Comparison of ENCODE assay signal across 9 mouse cellular contexts in the genomic region with DNA sequence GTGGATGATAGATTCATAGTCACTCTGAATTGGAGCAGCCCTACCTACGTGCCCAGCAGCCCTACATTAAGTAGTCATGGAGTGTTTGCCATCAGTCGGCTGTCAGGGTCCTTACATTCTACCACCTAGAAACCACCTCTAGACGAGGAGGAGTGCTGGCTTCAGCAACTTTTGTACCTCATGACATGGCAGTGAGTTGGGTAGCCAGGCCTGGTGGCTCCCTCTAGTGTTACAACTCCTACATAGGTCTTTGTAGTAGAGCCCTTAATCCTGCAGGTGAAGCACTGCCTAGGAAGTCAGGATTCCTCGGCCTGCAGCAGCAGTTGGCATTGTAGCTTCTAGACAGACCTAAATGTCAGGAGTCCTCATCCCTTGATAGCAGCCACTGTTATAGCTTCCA. TPM values are rescaled to one million over a fixed set of nuclear protein-coding genes. Genes with fewer than 3 reads are reported as not detected.
A peak's percentile ranks its signal among the peaks of the same experiment; 100 is the strongest.
DNase-seq lines count a peak whose midpoint lies in the region; ATAC-seq and TF ChIP-seq lines count a peak whose summit lies in the region.
"Had no signal": no experiment of that assay in that cellular context is flagged by ENCODE, and none has a peak within 500 bp of the region (broad histone marks: within the 10 kb centered on the region; RNA-seq: fewer than 3 reads in every experiment).

No protein-coding gene starts in this region.

- WGBS in hindbrain, embryonic 10.5 days: 65% methylated on average over 4 of the region's 4 CpGs
- 68% methylated on average over 4 of the region's 4 CpGs for WGBS in hindbrain, embryonic 13.5 days
- 31% methylated on average over 4 of the region's 4 CpGs for WGBS in lung, embryonic 16.5 days

- DNase-seq in hindbrain, embryonic 10.5 days (ENCODE audit: low spot score): peak; percentile 25
- DNase-seq in c-Kit-positive CD71-negative TER-119-negative erythroid progenitor cells, embryonic 14.5 days (ENCODE audit: low read depth): peak; percentile 33
- peak; percentile 21 to 70 for DNase-seq in frontal cortex, adult 2 months (ENCODE audit: extremely low spot score in 1 of 2, low spot score in 1 of 2)
- DNase-seq in kidney, postnatal 10 days: peak; percentile 72
- peak; percentile 50 to 51 for DNase-seq in spleen, postnatal 36 days (ENCODE audit: low spot score in 2 of 2)

- no peak for TF ChIP-seq EP300 in ES-Bruce4 (IDR thresholded peaks at IDR 0.05; ENCODE audit: insufficient read depth, low read depth, low read length)

- no peak overlapping the region for H3K27ac ChIP-seq in hindbrain, embryonic 10.5 days
- no peak overlapping the region for H3K27ac ChIP-seq in hindbrain, embryonic 13.5 days
- H3K27ac ChIP-seq in ES-Bruce4 (ENCODE audit: insufficient read depth, low read length): no peak overlapping the region
- no peak overlapping the region for H3K27ac ChIP-seq in lung, embryonic 16.5 days (ENCODE audit: low read length)
- H3K27ac ChIP-seq: limb, embryonic 12.5 days had no signal

- H3K27me3 ChIP-seq in hindbrain, embryonic 10.5 days (ENCODE audit: insufficient read depth, poor library complexity, severe bottlenecking): no peaks in the 10 kb centered on the region
- no peaks in the 10 kb centered on the region for H3K27me3 ChIP-seq in hindbrain, embryonic 13.5 days
- H3K27me3 ChIP-seq in ES-Bruce4 (ENCODE audit: control insufficient read depth, insufficient read depth, low read length, poor library complexity, severe bottlenecking): no peaks in the 10 kb centered on the region
- no peaks in the 10 kb centered on the region for H3K27me3 ChIP-seq in lung, embryonic 16.5 days (ENCODE audit: control insufficient read depth, insufficient read depth, low read depth, low read length)
- H3K27me3 ChIP-seq: limb, embryonic 12.5 days had no signal

- ATAC-seq in hindbrain, embryonic 13.5 days (ENCODE audit: low FRiP score): no peak
- peak; percentile 60; the same call in 1 of the 2 replicates for ATAC-seq in lung, embryonic 16.5 days (ENCODE audit: low read depth)

- no peak overlapping the region for H3K4me3 ChIP-seq in hindbrain, embryonic 10.5 days
- H3K4me3 ChIP-seq in hindbrain, embryonic 13.5 days: no peak overlapping the region
- no peak overlapping the region for H3K4me3 ChIP-seq in ES-Bruce4 (ENCODE audit: low read depth, low read length)
- H3K4me3 ChIP-seq in lung, embryonic 16.5 days (ENCODE audit: low read length): no peak overlapping the region
- H3K4me3 ChIP-seq: limb, embryonic 12.5 days had no signal

- H3K36me3 ChIP-seq in hindbrain, embryonic 10.5 days: peaks cover 84% of the 10 kb centered on the region
- peaks cover 59% of the 10 kb centered on the region for H3K36me3 ChIP-seq in hindbrain, embryonic 13.5 days
- no peaks in the 10 kb centered on the region for H3K36me3 ChIP-seq in ES-Bruce4 (ENCODE audit: control insufficient read depth, insufficient read depth, low read length, poor library complexity, severe bottlenecking)
- peaks cover 14% of the 10 kb centered on the region for H3K36me3 ChIP-seq in lung, embryonic 16.5 days (ENCODE audit: control insufficient read depth, insufficient read depth, low read length)

- H3K4me2 ChIP-seq in hindbrain, embryonic 13.5 days: no peak overlapping the region
- no peak overlapping the region for H3K4me2 ChIP-seq in lung, embryonic 16.5 days (ENCODE audit: low read depth, low read length)
- H3K4me2 ChIP-seq: limb, embryonic 12.5 days had no signal

- no peaks in the 10 kb centered on the region for H3K4me1 ChIP-seq in hindbrain, embryonic 10.5 days (replicated peaks)
- peaks cover 6% of the 10 kb centered on the region for H3K4me1 ChIP-seq in hindbrain, embryonic 13.5 days (replicated peaks)
- H3K4me1 ChIP-seq in ES-Bruce4 (ENCODE audit: control insufficient read depth, insufficient read depth, low read length): no peaks in the 10 kb centered on the region
- no peaks in the 10 kb centered on the region for H3K4me1 ChIP-seq in lung, embryonic 16.5 days (replicated peaks; ENCODE audit: control insufficient read depth, insufficient read depth, low read length)
- H3K4me1 ChIP-seq: limb, embryonic 12.5 days had no signal

- TF ChIP-seq POLR2A in ES-Bruce4 (IDR thresholded peaks at IDR 0.05; ENCODE audit: insufficient read depth, low read length): no peak

- no peaks in the 10 kb centered on the region for H3K9me3 ChIP-seq in hindbrain, embryonic 10.5 days
- no peaks in the 10 kb centered on the region for H3K9me3 ChIP-seq in hindbrain, embryonic 13.5 days
- no peaks in the 10 kb centered on the region; the same call in 1 of the 2 replicates for H3K9me3 ChIP-seq in ES-Bruce4 (replicated peaks; ENCODE audit: control insufficient read depth, insufficient read depth, low read length, poor library complexity, severe bottlenecking)
- no peaks in the 10 kb centered on the region for H3K9me3 ChIP-seq in lung, embryonic 16.5 days (ENCODE audit: control insufficient read depth, low read length)
- H3K9me3 ChIP-seq: limb, embryonic 12.5 days had no signal

- TF ChIP-seq CTCF in ES-Bruce4 (IDR thresholded peaks at IDR 0.05; ENCODE audit: low read depth, low read length): peak; percentile 45

- no peak overlapping the region for H3K9ac ChIP-seq in hindbrain, embryonic 13.5 days
- H3K9ac ChIP-seq in ES-Bruce4 (ENCODE audit: low read depth, poor library complexity, severe bottlenecking): no peak overlapping the region
- H3K9ac ChIP-seq in lung, embryonic 16.5 days (ENCODE audit: low read length): no peak overlapping the region
- H3K9ac ChIP-seq: limb, embryonic 12.5 days had no signal

RNA-seq across cellular contexts. Expression of a gene that starts 44.7 kb away (rescaled TPM):
- polyA plus RNA-seq in hindbrain, embryonic 10.5 days (2016; fragmentation: Nextera tagmentation; extraction: Ambion mirVana): 0.81 and 1.9 TPM in 2 replicates
- polyA plus RNA-seq in hindbrain, embryonic 13.5 days (2015; fragmentation: Nextera tagmentation; extraction: Ambion mirVana): 1.2 and 2.0 TPM in 2 replicates
- 6.4 and 9.3 TPM in 2 replicates for polyA plus RNA-seq in ES-Bruce4 (2011; ENCODE audit: insufficient read depth, insufficient read length, low read depth, missing spikeins)
- polyA plus RNA-seq in frontal cortex, adult 2 months (2012; rRNA removed): 0.16 and 0.38 TPM in 2 replicates
- 7.4 and 9.2 TPM in 2 replicates for polyA plus RNA-seq in lung, embryonic 16.5 days (2015; fragmentation: Nextera tagmentation; extraction: Ambion mirVana)

RNA-seq across cellular contexts. Expression of a gene that starts 48.9 kb away (rescaled TPM):
- polyA plus RNA-seq in hindbrain, embryonic 10.5 days (2016; fragmentation: Nextera tagmentation; extraction: Ambion mirVana): 2.0 and 2.7 TPM in 2 replicates
- polyA plus RNA-seq in hindbrain, embryonic 13.5 days (2015; fragmentation: Nextera tagmentation; extraction: Ambion mirVana): 3.8 and 4.1 TPM in 2 replicates
- polyA plus RNA-seq in ES-Bruce4 (2011; ENCODE audit: insufficient read depth, insufficient read length, low read depth, missing spikeins): 8.6 and 10.2 TPM in 2 replicates
- polyA plus RNA-seq in frontal cortex, adult 2 months (2012; rRNA removed): 19.5 and 22.1 TPM in 2 replicates
- polyA plus RNA-seq in lung, embryonic 16.5 days (2015; fragmentation: Nextera tagmentation; extraction: Ambion mirVana): 2.2 and 2.7 TPM in 2 replicates
